Mouse (Mus musculus) myocyte (in vitro differentiated cells): ENCODE data around the gene Atp6v1a. TPM values are rescaled to one million over a fixed set of nuclear protein-coding genes. Genes with fewer than 3 reads are reported as not detected.

Source experiments
- H3K27me3 ChIP-seq: one replicate; pipeline ENCODE4 v1.6.1; 2011; ENCODE audit not compliant: control insufficient read depth, insufficient read depth, insufficient read length
- H3K36me3 ChIP-seq: one replicate; pipeline ENCODE4 v1.6.1; 2011; ENCODE audit not compliant: control insufficient read depth, insufficient read depth
- H3K4me2 ChIP-seq: one replicate; pipeline ENCODE4 v1.6.1; 2011; ENCODE audit warnings: low read depth, control low read depth
- H3K4me3 ChIP-seq: one replicate; pipeline ENCODE4 v1.5.1; 2011; ENCODE audit warnings: mild to moderate bottlenecking, control low read depth, moderate library complexity
- H3K79me2 ChIP-seq: one replicate; pipeline ENCODE4 v1.6.1; 2011; ENCODE audit not compliant: control insufficient read depth, insufficient read depth
- H3ac ChIP-seq: one replicate; pipeline ENCODE4 v1.6.1; 2011; ENCODE audit not compliant: control insufficient read depth, insufficient read length
- CEBPB ChIP-seq: IDR thresholded peaks from 2 replicates; pipeline ENCODE4 v1.6.1; 2011; ENCODE audit warnings: mild to moderate bottlenecking, moderate library complexity; ENCODE audit not compliant: poor library complexity, insufficient read depth, severe bottlenecking
- E2F4 ChIP-seq: IDR thresholded peaks from one replicate; pipeline ENCODE4 v1.6.1; 2011; ENCODE audit warnings: mild to moderate bottlenecking, control low read depth, moderate library complexity; ENCODE audit not compliant: insufficient read depth
- MAX ChIP-seq: IDR thresholded peaks from one replicate; pipeline ENCODE4 v1.6.1; 2011; ENCODE audit warnings: low read depth, mild to moderate bottlenecking, control low read depth
- MYOD1 ChIP-seq, 3 experiments: IDR thresholded peaks; one replicate each; pipeline ENCODE4 v1.6.1; 2011; ENCODE audit warnings: control low read depth in 2 of 3, low read depth in 2 of 3, mild to moderate bottlenecking in 2 of 3, moderate library complexity in 1 of 3; ENCODE audit not compliant: insufficient read length in 2 of 3, control insufficient read depth in 1 of 3
- MYOG ChIP-seq, 3 experiments: IDR thresholded peaks; one replicate each; pipeline ENCODE4 v1.6.1; 2011; ENCODE audit warnings: control low read depth in 2 of 3, low read depth in 2 of 3, mild to moderate bottlenecking in 2 of 3; ENCODE audit not compliant: insufficient read length in 2 of 3, control insufficient read depth in 1 of 3, insufficient read depth in 1 of 3
- POLR2A ChIP-seq: IDR thresholded peaks from one replicate; pipeline ENCODE4 v1.6.1; 2011; ENCODE audit warnings: low read depth, mild to moderate bottlenecking, control low read depth, moderate library complexity; ENCODE audit not compliant: insufficient read length
- POLR2AphosphoS2 ChIP-seq: IDR thresholded peaks from one replicate; pipeline ENCODE4 v1.6.1; 2011; ENCODE audit warnings: low read depth, control low read depth; ENCODE audit not compliant: insufficient read length
- REST ChIP-seq: IDR thresholded peaks from one replicate; pipeline ENCODE4 v1.6.1; 2011; ENCODE audit warnings: mild to moderate bottlenecking, control low read depth, moderate library complexity; ENCODE audit not compliant: insufficient read depth, insufficient read length
- SRF ChIP-seq: IDR thresholded peaks from one replicate; pipeline ENCODE4 v1.6.1; 2011; ENCODE audit warnings: low read depth; ENCODE audit not compliant: control insufficient read depth, insufficient read length
- TCF12 ChIP-seq: IDR thresholded peaks from one replicate; pipeline ENCODE4 v1.6.1; 2011; ENCODE audit warnings: mild to moderate bottlenecking, control low read depth; ENCODE audit not compliant: poor library complexity, insufficient read depth, severe bottlenecking
- TCF3 ChIP-seq: IDR thresholded peaks from one replicate; pipeline ENCODE4 v1.6.1; 2011; ENCODE audit warnings: low read depth, control low read depth; ENCODE audit not compliant: insufficient read length
- USF1 ChIP-seq: IDR thresholded peaks from one replicate; pipeline ENCODE4 v1.6.1; 2011; ENCODE audit warnings: low read depth, mild to moderate bottlenecking, control low read depth, moderate library complexity
- polyA plus RNA-seq: library from polyadenylated mRNA; unstranded; fragments of >200 nt; fragmentation: generic; extraction: Trizol; gene quantifications from one replicate; pipeline ENCODE4 v1.2.1, GENCODE M21; 2012; ENCODE audit warnings: missing spikeins

The Atp6v1a gene
- polyA plus RNA-seq, 1 experiment: 28.7 TPM

DNA sequence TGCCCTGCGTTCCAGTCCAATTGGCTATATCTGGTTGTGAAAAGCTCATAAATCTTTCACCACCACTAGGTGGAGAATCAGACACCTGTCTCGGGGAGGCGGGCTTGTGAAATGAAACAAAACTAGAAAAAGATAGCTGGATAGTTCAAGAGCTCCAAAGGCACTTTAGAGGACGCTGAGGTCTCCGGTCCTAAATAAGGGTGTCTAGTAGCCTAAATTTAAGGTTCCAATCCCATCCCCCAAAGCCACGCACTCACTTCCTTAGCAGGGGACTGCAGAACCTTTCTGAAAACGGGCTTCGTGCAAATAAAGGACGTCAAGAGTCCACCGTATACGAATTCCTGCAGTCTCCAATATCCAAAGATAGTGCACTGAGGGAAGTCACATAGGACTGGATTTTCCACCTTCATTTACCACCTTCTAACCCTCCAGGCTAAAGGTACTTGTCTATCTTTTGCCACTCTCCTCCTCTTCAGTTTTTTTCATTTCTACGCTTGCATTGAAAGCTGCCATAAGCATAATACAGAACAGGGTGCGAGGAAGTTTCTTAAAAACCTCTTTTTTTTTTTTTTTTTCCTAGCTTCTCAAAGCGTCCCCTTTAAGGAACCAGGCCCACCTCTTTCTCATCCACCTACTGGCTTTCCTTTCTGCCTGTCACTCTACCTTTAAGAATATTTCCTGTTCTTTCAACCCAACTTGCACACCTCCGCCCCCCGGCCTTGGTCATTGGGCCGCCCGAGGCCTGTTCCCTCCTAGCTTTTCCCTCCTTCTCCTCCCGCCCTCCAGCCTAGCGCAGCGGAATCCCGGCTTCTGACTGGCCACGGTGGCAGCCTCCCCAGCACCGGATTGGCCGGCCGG lies 33.0 kb upstream of the Atp6v1a start:
- TF ChIP-seq REST (no peak), MYOD1 (IDR thresholded peaks at IDR 0.05; ENCODE audit: control insufficient read depth in 1 of 3, insufficient read length in 2 of 3, low read depth in 2 of 3) (peak in 2 of 3 experiments; percentile 12 to 13), POLR2A (no peak), E2F4 (peak; percentile 27), POLR2AphosphoS2 (no peak)
- peaks cover 35% of the 10 kb centered on the region for H3K79me2 ChIP-seq
- peak overlapping the region; percentile 54 for H3ac ChIP-seq
- H3K36me3 ChIP-seq: no peaks in the 10 kb centered on the region
- no peaks in the 10 kb centered on the region for H3K27me3 ChIP-seq
- H3K4me3 ChIP-seq: peak overlapping the region; percentile 36
- peak overlapping the region; percentile 93 for H3K4me2 ChIP-seq

- H3K4me3 ChIP-seq: no peak overlapping the region
- no peaks in the 10 kb centered on the region for H3K36me3 ChIP-seq
- no peak for TF ChIP-seq POLR2AphosphoS2
- no peak for TF ChIP-seq CEBPB
- TF ChIP-seq POLR2A: no peak
- no peak for TF ChIP-seq MAX
- TF ChIP-seq E2F4: no peak
- no peak for TF ChIP-seq TCF12
- no peak for TF ChIP-seq SRF
- no peak for TF ChIP-seq REST
- no peak for TF ChIP-seq USF1
- no peak for TF ChIP-seq MYOD1 (IDR thresholded peaks at IDR 0.05; ENCODE audit: control insufficient read depth in 1 of 3, insufficient read length in 2 of 3, low read depth in 2 of 3)
- TF ChIP-seq TCF3: no peak
- no peak for TF ChIP-seq MYOG (IDR thresholded peaks at IDR 0.05; ENCODE audit: control insufficient read depth in 1 of 3, insufficient read depth in 1 of 3, insufficient read length in 2 of 3, low read depth in 2 of 3)
Observed at GRCm38 (mm10) chr16:44168990-44169389, 29.5 kb upstream of the Atp6v1a start.

GRCm38 (mm10) chr16:44165182-44165581 lies 25.7 kb upstream of the Atp6v1a start:
- H3ac ChIP-seq: no peak overlapping the region
- H3K4me2 ChIP-seq: no peak overlapping the region
- H3K79me2 ChIP-seq: no peaks in the 10 kb centered on the region
- no peaks in the 10 kb centered on the region for H3K27me3 ChIP-seq
- H3K4me3 ChIP-seq: no peak overlapping the region
- TF ChIP-seq MYOD1 (IDR thresholded peaks at IDR 0.05; ENCODE audit: control insufficient read depth in 1 of 3, insufficient read length in 2 of 3, low read depth in 2 of 3) (no peak), POLR2AphosphoS2 (no peak), MAX (no peak), USF1 (no peak), TCF12 (no peak), MYOG (IDR thresholded peaks at IDR 0.05; ENCODE audit: control insufficient read depth in 1 of 3, insufficient read depth in 1 of 3, insufficient read length in 2 of 3, low read depth in 2 of 3) (no peak), TCF3 (no peak), CEBPB (no peak), REST (no peak), E2F4 (no peak), SRF (no peak), POLR2A (no peak)
- H3K36me3 ChIP-seq: peaks cover 20% of the 10 kb centered on the region

More at GRCm38 (mm10) chr16:44168990-44169389, 29.5 kb upstream of the Atp6v1a start:
- H3K4me2 ChIP-seq: no peak overlapping the region
- peaks cover 5% of the 10 kb centered on the region for H3K79me2 ChIP-seq
- no peak overlapping the region for H3ac ChIP-seq
- no peaks in the 10 kb centered on the region for H3K27me3 ChIP-seq

- Histone ChIP-seq H3K36me3 (peaks cover 33% of the 10 kb centered on the region), H3K4me2 (no peak overlapping the region), H3K4me3 (no peak overlapping the region), H3ac (no peak overlapping the region), H3K79me2 (no peaks in the 10 kb centered on the region), H3K27me3 (no peaks in the 10 kb centered on the region)
- TF ChIP-seq REST (no peak), TCF3 (no peak), MYOG (IDR thresholded peaks at IDR 0.05; ENCODE audit: control insufficient read depth in 1 of 3, insufficient read depth in 1 of 3, insufficient read length in 2 of 3, low read depth in 2 of 3) (no peak), E2F4 (no peak), POLR2A (no peak), CEBPB (no peak), MYOD1 (IDR thresholded peaks at IDR 0.05; ENCODE audit: control insufficient read depth in 1 of 3, insufficient read length in 2 of 3, low read depth in 2 of 3) (no peak), SRF (no peak), TCF12 (no peak), USF1 (no peak)
Observed at GRCm38 (mm10) chr16:44163831-44164230, 24.3 kb upstream of the Atp6v1a start.

GRCm38 (mm10) chr16:44159325-44159724 lies 19.8 kb upstream of the Atp6v1a start:
- Histone ChIP-seq H3K4me2 (no peak overlapping the region), H3K4me3 (no peak overlapping the region), H3K36me3 (peaks cover 57% of the 10 kb centered on the region), H3ac (no peak overlapping the region), H3K27me3 (no peaks in the 10 kb centered on the region), H3K79me2 (peaks cover 23% of the 10 kb centered on the region)
- no peak for TF ChIP-seq CEBPB
- TF ChIP-seq REST: no peak
- TF ChIP-seq MAX: no peak
- no peak for TF ChIP-seq POLR2AphosphoS2
- no peak for TF ChIP-seq TCF3
- no peak for TF ChIP-seq MYOG (IDR thresholded peaks at IDR 0.05; ENCODE audit: control insufficient read depth in 1 of 3, insufficient read depth in 1 of 3, insufficient read length in 2 of 3, low read depth in 2 of 3)
- TF ChIP-seq USF1: no peak
- no peak for TF ChIP-seq MYOD1 (IDR thresholded peaks at IDR 0.05; ENCODE audit: control insufficient read depth in 1 of 3, insufficient read length in 2 of 3, low read depth in 2 of 3)
- TF ChIP-seq E2F4: no peak
- no peak for TF ChIP-seq POLR2A
- TF ChIP-seq TCF12: no peak
- TF ChIP-seq SRF: no peak
